Mouse (Mus musculus) heart, adult 2 months (tissue): Measurements from ENCODE around the gene Eif3g.

ENCODE experiments used
- CTCF ChIP-seq: fragments of 200-600 bp; IDR thresholded peaks from 2 replicates; pipeline ENCODE4 v1.8.1; 2022; ENCODE audit warnings: antibody characterized with exemption, mild to moderate bottlenecking, moderate library complexity
- EP300 ChIP-seq: fragments of 200-500 bp; IDR thresholded peaks from 2 replicates; pipeline ENCODE4 v1.6.1; 2011; ENCODE audit warnings: low read depth, low read length, control low read depth; ENCODE audit not compliant: insufficient read depth
- POLR2A ChIP-seq: fragments of 200-500 bp; IDR thresholded peaks from 2 replicates; pipeline ENCODE4 v1.6.1; 2011; ENCODE audit warnings: mild to moderate bottlenecking, low read depth, low read length, control low read depth; ENCODE audit not compliant: insufficient read depth

DNA sequence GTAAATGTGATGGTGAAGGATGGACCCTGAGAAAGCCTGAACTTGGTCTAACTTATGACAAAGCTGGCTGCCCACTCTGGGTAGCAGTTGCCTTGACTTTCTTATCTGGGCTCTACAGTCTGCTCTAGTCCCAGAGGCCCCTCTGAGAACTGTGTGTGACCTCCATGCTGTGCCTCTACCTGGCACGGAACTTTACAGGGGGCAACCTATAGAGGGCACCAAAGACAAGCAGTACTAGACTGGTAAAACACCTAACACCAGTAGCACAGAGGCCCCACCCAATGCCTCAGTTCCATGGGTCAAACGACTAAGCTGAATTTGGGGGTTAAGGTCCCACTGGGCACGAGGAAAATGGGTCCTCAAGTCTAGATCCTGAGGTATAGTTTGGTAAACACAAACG lies 17.7 kb upstream of the Eif3g start:
- TF ChIP-seq CTCF (peak; percentile 71), EP300 (no peak), POLR2A (no peak)
